Mouse (Mus musculus) heart, adult 8-10 months (tissue): ENCODE measurements around the gene Ints13. TPM values are rescaled to one million over a fixed set of nuclear protein-coding genes. Genes with fewer than 3 reads are reported as not detected.
A peak's percentile ranks its signal among the peaks of the same experiment; 100 is the strongest.

Experiments
- DNase-seq: peaks from one replicate; pipeline ENCODE4 v3.0.0; 2022; ENCODE audit warnings: low spot score
- total RNA-seq, 4 experiments: library from RNA; stranded (reverse); gene quantifications; 2 replicates each; pipeline ENCODE4 v1.2.4; 2022

The Ints13 gene
- total RNA-seq, 4 experiments from 2014 or later: 18.7 to 21.4 (median 20.1) TPM

GRCm38 (mm10) chr6:146540386-146540785, 37.2 kb downstream of the Ints13 start:
- DNase-seq: no peak

- no peak for DNase-seq
Observed at GRCm38 (mm10) chr6:146538661-146539060, 39.0 kb downstream of the Ints13 start.

DNA sequence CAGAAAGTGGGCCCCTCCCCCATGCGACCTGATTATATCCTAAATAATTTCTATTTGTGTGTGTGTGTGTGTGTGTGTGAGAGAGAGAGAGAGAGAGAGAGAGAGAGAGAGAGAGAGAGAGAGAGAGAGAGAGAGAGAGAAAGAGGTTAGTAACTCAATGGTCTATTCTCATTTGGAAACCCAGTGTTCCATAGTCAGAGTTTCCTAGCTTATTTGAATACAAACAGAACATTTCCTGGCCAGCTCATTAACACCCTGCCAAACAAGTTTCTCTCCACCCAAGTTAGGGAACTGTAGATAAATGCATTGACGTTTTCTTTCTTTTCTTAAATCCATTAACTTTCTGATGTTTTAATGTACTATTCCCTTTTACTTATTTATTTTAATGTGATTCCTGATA, 39.6 kb downstream of the Ints13 start:
- no peak for DNase-seq

- no peak for DNase-seq
Observed at GRCm38 (mm10) chr6:146537111-146537510, 40.5 kb downstream of the Ints13 start.

- no peak for DNase-seq
Observed at GRCm38 (mm10) chr6:146535501-146535900, 42.1 kb downstream of the Ints13 start.

DNA sequence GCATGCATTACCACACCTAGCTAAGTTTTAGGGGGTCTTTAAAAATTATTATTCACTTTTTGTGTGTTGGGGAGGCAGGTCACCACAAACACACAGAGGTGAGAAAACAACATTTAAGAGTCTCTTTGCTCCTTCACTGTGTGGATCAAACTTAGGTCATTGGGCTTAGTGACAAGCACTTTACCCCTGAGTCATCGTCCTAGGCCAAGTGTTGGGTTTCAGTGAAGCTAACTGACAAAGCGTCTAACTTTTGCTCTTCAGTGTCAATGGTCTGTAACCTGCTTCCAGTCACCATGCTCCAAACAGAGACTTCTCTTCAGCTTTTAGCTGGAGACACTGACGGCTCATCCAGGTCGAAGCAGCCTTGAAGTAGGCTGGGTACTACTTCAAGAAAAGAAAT, 44.5 kb downstream of the Ints13 start:
- no peak for DNase-seq

GRCm38 (mm10) chr6:146530769-146531168, 46.9 kb downstream of the Ints13 start:
- peak; percentile 21 for DNase-seq

GRCm38 (mm10) chr6:146530363-146530762, 47.3 kb downstream of the Ints13 start:
- DNase-seq: no peak

DNA sequence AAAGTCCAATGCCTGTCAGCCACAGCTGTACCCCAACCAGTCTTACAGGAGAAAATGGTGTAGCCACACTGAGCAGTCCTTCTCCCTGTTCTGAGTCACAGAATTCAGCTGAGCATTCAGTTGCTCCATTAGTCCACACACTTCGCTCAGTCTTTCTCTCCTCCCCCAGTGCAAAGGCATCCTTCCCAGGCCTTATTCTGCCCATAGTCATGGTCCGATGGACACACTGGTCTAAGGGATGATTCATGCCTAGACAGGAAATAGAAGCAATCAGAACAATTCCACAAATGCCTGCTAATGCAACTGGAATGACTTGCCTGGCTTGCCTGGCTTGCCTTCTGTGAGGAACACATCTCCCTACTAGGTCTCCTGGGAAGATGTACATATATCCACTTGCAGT, 50.1 kb downstream of the Ints13 start:
- DNase-seq: no peak

- no peak for DNase-seq
Observed at GRCm38 (mm10) chr6:146525500-146525899, 52.1 kb downstream of the Ints13 start.

- no peak for DNase-seq
Observed at GRCm38 (mm10) chr6:146521456-146522245, 56.0 kb downstream of the Ints13 start.

DNA sequence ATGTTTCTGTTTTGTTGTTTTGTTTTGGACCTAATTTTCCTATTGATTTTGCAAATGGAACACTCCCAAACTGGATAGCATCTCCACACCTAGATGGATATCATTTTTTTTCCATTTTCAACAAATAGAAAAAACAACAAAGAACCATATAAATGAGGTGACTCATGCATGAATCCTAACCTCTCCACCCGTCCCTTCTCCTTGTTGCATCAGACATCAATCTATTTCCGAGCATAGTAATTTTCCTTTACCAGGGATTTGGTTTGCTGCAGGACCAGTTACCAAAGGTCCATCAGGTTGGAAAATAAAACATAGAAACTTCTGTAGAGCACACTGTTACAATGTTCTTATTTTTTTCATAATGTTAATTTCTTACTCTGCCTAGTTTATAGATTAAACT, 58.6 kb downstream of the Ints13 start:
- DNase-seq: no peak

GRCm38 (mm10) chr6:146515936-146516335, 61.7 kb downstream of the Ints13 start:
- no peak for DNase-seq

GRCm38 (mm10) chr6:146514531-146514948, 63.1 kb downstream of the Ints13 start:
- peak; percentile 35 for DNase-seq

- DNase-seq: no peak
Observed at GRCm38 (mm10) chr6:146513899-146514298, 63.7 kb downstream of the Ints13 start.

DNA sequence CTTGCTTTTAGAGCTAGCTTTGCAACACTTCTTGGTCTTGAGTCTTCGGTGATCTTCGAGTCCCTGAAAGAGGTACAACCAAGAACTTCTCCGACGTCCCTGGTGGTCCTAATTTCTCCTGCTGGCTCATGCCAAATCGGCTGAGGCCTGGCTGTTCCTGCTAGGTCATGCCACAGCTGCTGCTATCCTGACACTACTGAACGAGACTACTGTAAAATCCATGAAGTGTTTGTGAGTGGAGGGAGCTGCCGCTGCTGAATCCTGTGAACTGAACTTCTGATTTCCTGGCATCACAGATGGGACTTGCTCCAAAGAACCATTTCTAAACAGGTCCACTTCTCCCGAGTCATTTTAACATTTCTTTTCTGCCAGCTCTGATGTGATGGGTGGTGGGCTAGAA, 64.3 kb downstream of the Ints13 start:
- DNase-seq: no peak

DNA sequence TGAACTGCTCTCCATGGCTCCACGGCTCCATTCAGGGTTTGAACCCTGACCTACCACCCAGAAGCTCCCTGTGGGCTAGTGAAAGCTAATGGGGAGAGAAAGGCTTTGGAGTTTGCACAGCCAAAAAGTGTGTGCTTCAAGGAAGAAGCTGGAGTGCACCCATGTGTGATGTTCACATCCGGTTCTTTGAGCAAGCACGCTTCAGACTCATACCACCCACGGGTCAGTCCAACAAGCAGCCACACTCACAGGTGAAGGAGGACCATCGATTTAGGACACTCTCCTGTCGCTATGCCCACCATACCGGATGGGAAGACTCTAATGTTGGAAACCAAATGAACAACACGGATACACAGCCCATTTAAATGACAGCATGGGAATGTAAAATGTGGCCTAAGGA, 66.1 kb downstream of the Ints13 start:
- DNase-seq: no peak

DNA sequence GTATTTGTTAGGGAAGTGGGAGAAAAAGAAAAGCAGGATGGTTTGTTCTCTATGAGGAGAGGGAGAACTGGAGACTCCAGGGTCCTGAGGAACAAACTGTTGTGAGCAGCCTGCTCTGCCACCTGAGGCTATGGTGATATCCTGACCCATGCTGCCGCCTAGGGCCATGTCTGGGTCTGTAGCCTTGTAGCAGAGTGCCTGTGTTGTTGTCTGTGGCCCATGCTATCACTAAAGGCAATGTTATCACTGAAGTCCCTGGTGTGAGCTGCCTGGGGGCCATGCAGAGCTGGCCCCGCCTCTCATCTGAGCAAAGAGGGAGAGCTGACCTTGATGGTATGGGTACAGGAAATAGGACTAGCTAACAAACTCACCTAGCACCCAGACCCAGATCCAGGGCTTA, 67.7 kb downstream of the Ints13 start:
- no peak for DNase-seq

DNA sequence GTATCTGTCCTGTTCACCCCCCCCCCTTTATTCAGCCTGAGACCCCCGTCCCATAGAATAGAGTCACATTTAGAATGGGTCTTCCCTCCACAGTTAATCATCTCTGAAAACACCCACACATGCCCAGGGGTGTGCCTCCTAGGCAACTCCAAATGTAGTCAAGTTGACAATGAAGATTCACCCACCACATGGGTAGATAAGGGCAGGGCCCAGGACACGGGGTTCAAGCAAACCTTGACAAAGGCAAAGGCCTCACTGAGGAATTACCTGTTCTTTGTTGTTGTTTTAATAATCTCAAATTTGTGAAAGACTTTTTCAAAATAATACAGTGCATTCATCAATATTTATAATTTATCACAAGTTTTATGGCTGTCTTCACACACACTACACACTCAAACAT, 73.2 kb downstream of the Ints13 start:
- DNase-seq: no peak

GRCm38 (mm10) chr6:146502856-146503255, 74.8 kb downstream of the Ints13 start:
- DNase-seq: no peak

- DNase-seq: peak; percentile 90
Observed at GRCm38 (mm10) chr6:146501866-146502804, 75.5 kb downstream of the Ints13 start, which contains the start of gene Itpr2. Gene Itpr2, minus strand, starts transcription at chr6:146502223.

DNA sequence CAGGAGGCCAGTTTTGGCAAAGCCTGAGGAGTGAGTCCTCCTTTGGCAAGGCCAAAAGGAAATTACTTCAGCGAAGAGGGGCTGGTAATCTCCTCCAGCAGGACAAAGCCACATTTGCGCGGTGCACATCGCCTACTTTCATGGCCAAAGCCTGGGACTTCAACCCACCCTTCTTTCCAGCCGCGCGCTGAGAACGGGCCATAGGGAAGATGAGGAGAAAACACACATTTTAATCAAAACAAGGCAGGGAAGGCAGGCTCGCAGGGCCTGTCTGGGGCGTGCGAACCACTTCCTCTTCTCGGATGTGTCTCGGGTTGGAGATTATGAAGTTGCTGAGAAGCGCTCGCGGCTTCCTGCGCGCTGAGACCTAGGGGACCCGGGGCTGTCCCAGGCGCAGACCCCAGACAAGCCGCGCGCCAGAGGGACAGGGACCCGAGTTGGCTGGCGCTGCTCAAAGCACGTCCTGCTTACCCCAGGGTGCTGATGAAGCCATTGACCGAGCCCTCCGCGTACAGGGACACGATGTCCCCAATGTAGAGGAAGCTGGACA, 76.2 kb downstream of the Ints13 start:
- DNase-seq: peak; percentile 80
